Comparison of ENCODE assay signal across 7 mouse cellular contexts in genomic region chr15:77154248-77154785, GRCm38 (mm10).
DNase-seq lines count a peak whose midpoint lies in the region; ATAC-seq and TF ChIP-seq lines count a peak whose summit lies in the region.

No protein-coding gene starts in this region.

- no peaks in the 10 kb centered on the region for H3K36me3 ChIP-seq in embryonic facial prominence, embryonic 15.5 days
- no peaks in the 10 kb centered on the region for H3K36me3 ChIP-seq in intestine, embryonic 15.5 days
- no peaks in the 10 kb centered on the region for H3K36me3 ChIP-seq in neural tube, embryonic 15.5 days

- no peak for DNase-seq in left cerebral cortex, adult 2 months (ENCODE audit: extremely low spot score in 1 of 2, low spot score in 2 of 2)
- no peak for DNase-seq in left cerebral cortex, postnatal 10 days (ENCODE audit: extremely low spot score in 1 of 2, low spot score in 2 of 2)
- DNase-seq in left cerebral cortex, postnatal 36 days (ENCODE audit: low spot score in 2 of 2): no peak
- DNase-seq in thymus, adult 18-20 months: no peak

- H3K4me3 ChIP-seq in left cerebral cortex, adult 2 months: no peak overlapping the region; the same call in 1 of the 2 replicates
- no peak overlapping the region for H3K4me3 ChIP-seq in embryonic facial prominence, embryonic 15.5 days (replicated peaks)
- H3K4me3 ChIP-seq in intestine, embryonic 15.5 days (replicated peaks): no peak overlapping the region
- H3K4me3 ChIP-seq in neural tube, embryonic 15.5 days (replicated peaks): no peak overlapping the region

- H3K9ac ChIP-seq in embryonic facial prominence, embryonic 15.5 days: no peak overlapping the region
- no peak overlapping the region; the same call in 1 of the 2 replicates for H3K9ac ChIP-seq in intestine, embryonic 15.5 days
- H3K9ac ChIP-seq in neural tube, embryonic 15.5 days (replicated peaks): no peak overlapping the region

- intact Hi-C loops in left cerebral cortex, adult 2 months (cut with DNase I): loop anchor here (10.0 kb wide), 1 partner anchor 180 kb away; no protein-coding TSS in a partner anchor
- intact Hi-C loops in left cerebral cortex, postnatal 10 days (cut with DNase I): no loop called here
- intact Hi-C loops in left cerebral cortex, postnatal 36 days (cut with DNase I): loop anchor here (5.0 kb wide), 3 partner anchors 38 to 62 kb away; no protein-coding TSS in a partner anchor

- peak overlapping the region; percentile 94; the same call in 1 of the 2 replicates for H3K27ac ChIP-seq in left cerebral cortex, adult 2 months
- peak overlapping the region; percentile 17 for H3K27ac ChIP-seq in embryonic facial prominence, embryonic 15.5 days (replicated peaks)
- peak overlapping the region; percentile 51 for H3K27ac ChIP-seq in intestine, embryonic 15.5 days
- peak overlapping the region; percentile 97 for H3K27ac ChIP-seq in neural tube, embryonic 15.5 days (replicated peaks)

- no peak for ATAC-seq in embryonic facial prominence, embryonic 15.5 days (ENCODE audit: insufficient number of reproducible peaks, low FRiP score, low TSS enrichment, low read depth)
- ATAC-seq in intestine, embryonic 15.5 days: no peak
- no peak; the same call in 1 of the 2 replicates for ATAC-seq in neural tube, embryonic 15.5 days (ENCODE audit: low FRiP score)

- H3K4me2 ChIP-seq in embryonic facial prominence, embryonic 15.5 days (replicated peaks): peak overlapping the region; percentile 60
- peak overlapping the region; percentile 58; the same call in 1 of the 2 replicates for H3K4me2 ChIP-seq in intestine, embryonic 15.5 days (replicated peaks)
- H3K4me2 ChIP-seq in neural tube, embryonic 15.5 days: peak overlapping the region; percentile 84

- TF ChIP-seq CTCF in left cerebral cortex, adult 2 months (IDR thresholded peaks at IDR 0.05): no peak

- no peaks in the 10 kb centered on the region for H3K9me3 ChIP-seq in embryonic facial prominence, embryonic 15.5 days (replicated peaks)
- H3K9me3 ChIP-seq in intestine, embryonic 15.5 days: no peaks in the 10 kb centered on the region
- no peaks in the 10 kb centered on the region for H3K9me3 ChIP-seq in neural tube, embryonic 15.5 days (replicated peaks)

- no peaks in the 10 kb centered on the region for H3K27me3 ChIP-seq in embryonic facial prominence, embryonic 15.5 days
- no peaks in the 10 kb centered on the region for H3K27me3 ChIP-seq in intestine, embryonic 15.5 days (replicated peaks)
- no peaks in the 10 kb centered on the region for H3K27me3 ChIP-seq in neural tube, embryonic 15.5 days (replicated peaks)

- 62% methylated on average over 10 of the region's 10 CpGs for WGBS in embryonic facial prominence, embryonic 15.5 days
- WGBS in intestine, embryonic 15.5 days: 65% methylated on average over 10 of the region's 10 CpGs
- WGBS in neural tube, embryonic 15.5 days: 54% methylated on average over 10 of the region's 10 CpGs

- peaks cover 47% of the 10 kb centered on the region for H3K4me1 ChIP-seq in embryonic facial prominence, embryonic 15.5 days
- H3K4me1 ChIP-seq in intestine, embryonic 15.5 days (replicated peaks): peaks cover 37% of the 10 kb centered on the region
- peaks cover 40% of the 10 kb centered on the region for H3K4me1 ChIP-seq in neural tube, embryonic 15.5 days

Comparison
In these comparisons a context has a peak if more than half of its experiments do, and no peak if none do; other contexts are left out.
1. H3K27ac ChIP-seq: peak in every context shown above with its lines; median percentile 97 in neural tube, embryonic 15.5 days; 94 in left cerebral cortex, adult 2 months; 51 in intestine, embryonic 15.5 days; 17 in embryonic facial prominence, embryonic 15.5 days.